Mouse (Mus musculus): ENCODE results near the gene Pnpla7. TPM values are rescaled to one million over a fixed set of nuclear protein-coding genes. Genes with fewer than 3 reads are reported as not detected.

The Pnpla7 gene
- polyA plus RNA-seq, 1 experiment, result 17.2 TPM

DNA sequence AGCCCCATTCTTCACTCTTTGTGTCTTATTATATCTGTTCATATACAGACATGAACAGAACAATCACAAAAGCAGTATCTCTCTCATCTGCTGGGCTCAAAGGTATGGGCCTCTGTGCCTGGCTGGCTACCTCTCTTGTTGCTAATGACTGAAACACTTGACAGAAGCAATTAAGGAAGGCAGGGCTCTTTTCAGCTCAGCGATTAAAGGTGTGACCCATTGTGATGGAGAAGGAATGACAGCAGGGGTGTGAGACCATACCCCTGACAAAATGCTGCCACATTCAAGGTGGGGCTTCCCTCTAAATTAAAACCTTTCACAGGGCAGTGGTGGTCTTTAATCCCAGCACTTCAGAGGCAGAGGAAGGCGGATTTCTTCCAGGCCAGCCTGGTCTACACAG lies 11.9 kb downstream of the Pnpla7 start:
- DNase-seq (ENCODE audit: low spot score), result no peak

DNA sequence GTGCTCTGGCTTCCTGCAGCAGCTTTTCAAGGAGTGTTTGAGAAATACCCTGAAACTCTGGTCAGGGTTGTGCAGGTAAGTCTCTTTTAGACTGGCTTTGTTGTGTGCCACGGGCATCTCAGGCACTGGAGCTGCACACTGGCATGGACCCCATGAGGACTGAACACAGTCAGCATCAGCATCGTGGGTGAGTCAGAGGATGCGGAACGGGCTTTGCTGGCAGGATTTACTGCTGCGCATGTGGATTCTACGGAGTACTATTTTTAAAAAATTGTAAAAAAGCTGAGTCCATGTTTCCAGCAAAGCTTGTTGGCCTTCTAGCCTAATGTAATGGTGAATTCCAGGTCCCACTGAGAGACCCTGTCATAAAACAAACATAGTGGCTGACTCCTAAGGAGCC lies 19.5 kb downstream of the Pnpla7 start:
- DNase-seq (ENCODE audit: low spot score), result no peak

DNA sequence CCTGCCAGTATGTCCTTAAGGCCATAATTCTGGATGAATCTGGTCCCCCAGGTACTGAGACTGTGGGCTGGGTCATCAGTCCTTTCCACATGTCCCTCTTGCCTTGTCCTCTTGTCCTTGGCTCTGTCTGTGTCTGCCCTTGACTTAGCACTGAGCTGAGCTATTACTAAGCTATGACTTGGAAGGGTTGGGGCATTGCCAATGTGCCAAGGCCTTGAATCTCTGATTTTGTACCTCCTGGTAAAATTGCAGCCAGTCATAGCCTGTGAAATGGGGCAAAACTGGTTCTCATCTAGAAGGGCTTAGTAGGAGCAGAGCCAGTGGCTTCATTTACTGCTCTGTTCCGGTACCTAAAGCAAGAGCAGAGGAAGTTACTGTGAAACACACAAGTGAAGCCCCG lies 20.6 kb downstream of the Pnpla7 start:
- no peak for DNase-seq (ENCODE audit: low spot score)

DNA sequence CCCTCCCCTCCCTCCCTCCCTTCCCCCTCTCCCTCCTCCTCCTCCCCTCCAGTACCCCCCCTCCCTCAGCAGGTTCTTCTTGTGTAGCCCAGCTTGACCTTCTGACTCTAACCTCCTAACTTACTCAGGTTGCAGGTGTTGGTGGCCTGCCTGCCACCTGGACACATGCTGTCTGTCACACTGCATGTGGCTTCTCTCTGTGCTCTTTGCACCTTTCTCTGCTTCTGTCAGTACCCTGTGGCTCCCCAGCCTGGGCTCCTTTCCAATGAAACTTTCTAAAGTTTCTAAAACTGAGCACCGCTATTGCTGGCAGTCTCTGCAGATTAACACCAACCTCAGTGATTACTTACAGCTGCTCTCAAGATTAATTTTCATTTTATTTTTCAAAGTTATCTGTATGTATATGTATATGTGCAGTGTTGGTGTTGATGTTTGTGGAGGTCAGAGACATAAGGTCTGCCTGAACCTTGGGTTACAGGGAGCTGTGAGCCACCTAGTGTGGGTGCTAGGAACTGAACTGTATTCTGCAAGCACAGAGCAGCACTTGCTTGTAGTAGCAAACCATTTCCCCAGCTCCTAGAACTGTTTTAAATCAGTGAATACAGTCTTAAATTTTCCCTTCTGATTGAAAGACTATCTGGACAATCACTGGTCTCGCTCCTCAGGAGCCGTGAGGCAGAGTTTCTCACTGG lies 24.9 kb downstream of the Pnpla7 start:
- DNase-seq (ENCODE audit: low spot score), result no peak

DNA sequence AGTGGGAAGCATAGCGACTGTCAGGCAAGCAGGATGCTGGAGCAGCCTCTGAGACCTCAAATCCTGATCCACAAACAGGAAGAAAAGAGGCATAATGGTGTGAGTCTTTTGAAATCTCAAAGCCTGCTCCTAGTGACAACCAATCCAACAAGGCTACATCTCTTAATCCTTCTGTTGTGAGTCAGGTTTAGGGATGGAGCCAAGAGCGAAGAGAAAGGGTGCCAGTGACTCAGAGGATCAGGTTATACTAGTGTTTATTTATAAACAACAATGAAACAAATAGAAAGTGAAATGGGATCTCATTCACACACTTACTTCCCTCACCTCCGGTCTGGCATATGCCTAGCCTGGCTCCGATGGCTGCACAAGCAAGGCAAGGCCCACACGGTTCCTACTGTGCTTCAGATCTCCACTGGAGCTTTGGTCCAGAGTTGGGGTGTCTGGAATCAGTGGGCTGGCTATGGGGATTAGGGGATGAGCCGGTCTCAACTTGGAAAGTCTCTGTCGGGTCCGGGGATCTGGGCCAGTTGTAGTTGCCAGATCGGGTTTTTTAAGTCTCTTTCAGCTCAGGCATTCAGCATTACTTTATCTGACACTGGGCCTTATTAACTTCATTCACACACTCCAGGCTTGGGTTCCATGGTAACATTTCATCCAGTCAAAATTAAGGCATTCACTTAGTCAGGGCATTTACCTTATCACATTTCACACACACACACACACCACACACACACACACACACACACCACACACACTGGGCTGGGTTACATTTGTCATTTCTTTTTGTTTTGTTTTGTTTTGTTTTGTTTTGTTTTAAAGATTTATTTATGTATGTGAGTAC lies 28.3 kb downstream of the Pnpla7 start:
- DNase-seq (ENCODE audit: low spot score), result no peak

DNA sequence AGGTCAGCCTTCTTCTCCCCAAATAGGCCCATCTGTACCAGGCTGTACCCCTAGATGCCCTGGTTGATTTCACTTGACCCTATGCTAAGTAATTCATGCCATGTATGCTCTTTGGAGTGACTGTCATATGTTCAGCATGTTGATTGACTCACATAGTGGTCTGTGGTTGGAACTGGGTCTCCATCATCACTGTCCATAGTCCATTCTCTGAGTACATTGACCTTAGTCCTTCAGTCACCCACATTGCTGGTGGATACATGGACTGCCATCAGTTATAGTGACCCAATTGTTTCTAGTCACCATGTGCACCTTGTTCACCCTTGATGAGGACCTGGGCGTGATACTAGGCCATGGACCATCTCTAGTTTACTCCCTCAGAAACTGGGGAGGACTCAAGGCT lies 30.9 kb downstream of the Pnpla7 start:
- DNase-seq (ENCODE audit: low spot score), result no peak

DNA sequence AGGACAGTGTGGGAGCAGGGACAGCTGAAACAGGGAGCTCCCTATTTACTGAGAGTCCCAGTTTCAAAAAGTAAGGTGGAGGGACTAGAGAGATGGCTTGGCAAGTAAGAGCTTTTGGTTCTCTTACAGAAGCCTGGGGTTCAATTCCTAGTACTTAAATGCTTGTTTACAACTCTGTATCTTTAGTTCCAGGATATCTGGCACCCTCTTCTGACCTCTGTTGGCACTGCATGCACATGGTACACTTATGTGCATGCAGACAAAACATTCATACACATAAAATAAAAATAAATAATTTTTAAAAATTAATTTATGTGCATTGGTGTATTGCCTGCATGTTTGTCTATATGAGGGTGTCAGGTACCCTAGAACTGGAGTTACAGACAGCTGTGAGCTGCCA lies 32.4 kb downstream of the Pnpla7 start:
- no peak for DNase-seq (ENCODE audit: low spot score)

DNA sequence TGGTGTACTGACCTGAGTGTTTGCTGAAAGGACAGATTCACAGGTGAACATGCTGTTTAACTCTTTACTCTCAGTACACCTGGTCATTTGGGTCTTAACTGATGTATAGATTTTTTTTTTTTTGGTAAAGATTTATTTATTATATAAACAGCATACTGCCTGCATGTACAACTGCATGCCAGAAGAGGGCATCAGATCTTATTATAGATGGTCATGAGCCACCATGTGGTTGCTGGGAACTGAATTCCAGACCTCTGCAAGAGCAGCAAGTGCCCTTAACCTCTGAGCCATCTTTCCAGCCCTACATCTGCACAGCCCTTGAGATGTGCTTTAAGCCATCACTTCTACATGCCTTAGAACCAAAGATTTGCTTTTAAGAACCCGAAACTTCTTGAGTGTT lies 46.8 kb downstream of the Pnpla7 start:
- DNase-seq (ENCODE audit: low spot score), result no peak

DNA sequence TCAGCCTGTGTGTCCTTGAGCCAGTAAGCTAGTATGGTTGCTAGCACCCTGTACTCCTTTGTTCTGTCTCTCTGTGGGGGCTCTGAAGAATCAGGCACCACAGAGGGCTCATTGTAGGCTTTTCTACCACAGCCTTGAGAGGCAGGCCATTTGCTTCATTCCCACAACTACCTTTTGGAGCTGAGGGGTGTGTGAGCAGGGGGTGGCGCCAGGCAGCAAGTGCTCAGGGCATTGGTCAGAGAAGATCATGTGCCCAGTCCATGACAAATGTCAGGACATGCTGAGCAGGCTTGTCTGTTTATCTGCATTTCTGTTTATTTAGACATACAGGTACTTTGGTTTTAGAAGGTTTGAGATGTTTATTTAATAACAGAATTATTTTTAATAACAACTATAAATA lies 49.3 kb downstream of the Pnpla7 start:
- no peak for DNase-seq (ENCODE audit: low spot score)

DNA sequence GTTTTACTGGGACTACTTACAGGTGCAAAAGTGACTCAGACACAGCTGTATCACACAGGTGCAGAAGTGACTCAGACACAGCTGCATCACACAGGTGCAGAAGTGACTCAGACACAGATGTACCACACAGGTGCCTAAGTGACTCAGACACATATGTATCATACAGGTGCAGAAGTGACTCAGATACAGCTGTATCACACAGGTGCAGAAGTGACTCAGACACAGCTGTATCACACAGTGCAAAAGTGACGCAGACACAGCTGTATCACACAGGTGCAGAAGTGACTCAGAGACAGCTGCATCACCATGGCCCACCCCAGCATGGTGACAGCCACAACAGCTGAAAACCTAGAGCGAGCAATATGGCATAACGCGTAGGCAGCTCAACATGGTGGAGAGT lies 59.2 kb downstream of the Pnpla7 start:
- no peak for DNase-seq (ENCODE audit: low spot score)

DNA sequence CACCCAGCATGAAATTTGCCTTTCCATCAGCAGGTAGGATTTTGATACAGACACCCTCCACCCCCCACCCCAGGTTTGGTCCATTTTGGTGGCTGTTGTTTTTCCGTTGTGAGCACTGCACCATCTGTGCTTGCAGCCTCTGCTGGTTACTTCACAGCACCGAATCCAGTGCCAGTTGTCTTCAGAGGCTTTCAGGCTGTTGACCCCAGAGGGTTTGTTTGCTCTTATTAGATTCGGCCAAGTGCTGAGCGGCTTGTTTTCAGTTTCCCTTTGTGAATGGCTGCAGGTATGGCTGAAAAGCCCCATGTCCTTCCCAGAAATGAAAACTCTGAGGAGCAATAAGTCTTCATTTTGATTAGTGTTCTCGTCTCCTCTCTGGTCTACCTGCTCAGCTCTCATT lies 64.3 kb downstream of the Pnpla7 start:
- DNase-seq (ENCODE audit: low spot score), result no peak

DNA sequence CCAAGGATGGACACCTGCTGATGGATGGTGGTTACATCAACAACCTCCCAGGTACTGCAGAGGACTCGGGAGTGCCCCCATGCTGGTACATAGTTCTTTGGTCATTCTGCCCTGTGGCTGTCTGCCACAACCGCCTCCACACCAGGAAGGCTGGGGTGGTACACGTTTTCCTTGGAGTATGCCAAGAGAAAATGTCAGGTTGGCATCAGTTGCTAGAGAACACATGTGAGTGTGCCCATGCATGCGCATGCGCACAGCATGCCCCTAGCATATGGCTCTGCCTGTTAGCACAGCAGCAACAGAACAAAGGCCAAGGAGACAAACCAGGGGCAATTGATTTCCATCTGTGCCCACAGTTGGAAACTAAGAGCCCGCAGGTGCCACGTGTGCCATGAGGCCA lies 75.1 kb downstream of the Pnpla7 start:
- no peak for DNase-seq (ENCODE audit: low spot score)

DNA sequence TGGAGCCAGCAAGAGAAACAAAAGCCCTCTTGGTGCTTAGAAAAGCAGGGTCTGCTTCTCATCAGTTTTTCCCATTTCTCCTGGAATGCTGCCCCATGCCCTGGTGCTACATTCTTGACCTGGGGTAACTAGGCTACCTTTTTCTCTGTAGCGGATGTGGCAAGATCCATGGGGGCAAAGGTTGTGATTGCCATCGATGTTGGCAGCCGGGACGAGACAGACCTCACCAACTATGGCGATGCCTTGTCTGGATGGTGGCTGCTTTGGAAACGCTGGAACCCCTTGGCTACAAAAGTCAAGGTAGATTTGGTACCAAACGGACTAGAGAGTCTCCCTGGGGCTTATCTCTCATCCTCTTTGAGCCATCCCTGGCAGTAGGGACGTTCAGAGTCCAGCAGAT lies 75.6 kb downstream of the Pnpla7 start:
- no peak for DNase-seq (ENCODE audit: low spot score)

DNA sequence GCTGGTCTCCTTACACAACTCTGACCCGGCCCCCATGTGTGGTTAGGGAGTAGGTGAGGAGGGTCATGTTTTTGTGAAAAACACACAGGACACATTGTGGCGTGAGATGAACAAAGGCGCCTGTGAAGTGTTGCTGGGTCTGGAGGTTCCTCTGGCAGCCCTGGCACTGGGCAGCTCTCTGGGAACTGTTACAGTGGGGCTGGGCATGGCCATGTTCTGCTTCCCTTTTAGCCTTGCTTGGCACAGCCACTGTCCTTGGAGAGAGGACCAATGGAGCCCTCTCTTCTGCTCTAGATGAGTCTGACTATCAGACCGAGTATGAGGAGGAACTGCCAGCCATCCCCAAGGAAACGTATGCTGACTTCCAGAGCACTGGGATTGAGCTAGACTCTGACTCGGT lies 77.3 kb downstream of the Pnpla7 start:
- no peak for DNase-seq (ENCODE audit: low spot score)

DNA sequence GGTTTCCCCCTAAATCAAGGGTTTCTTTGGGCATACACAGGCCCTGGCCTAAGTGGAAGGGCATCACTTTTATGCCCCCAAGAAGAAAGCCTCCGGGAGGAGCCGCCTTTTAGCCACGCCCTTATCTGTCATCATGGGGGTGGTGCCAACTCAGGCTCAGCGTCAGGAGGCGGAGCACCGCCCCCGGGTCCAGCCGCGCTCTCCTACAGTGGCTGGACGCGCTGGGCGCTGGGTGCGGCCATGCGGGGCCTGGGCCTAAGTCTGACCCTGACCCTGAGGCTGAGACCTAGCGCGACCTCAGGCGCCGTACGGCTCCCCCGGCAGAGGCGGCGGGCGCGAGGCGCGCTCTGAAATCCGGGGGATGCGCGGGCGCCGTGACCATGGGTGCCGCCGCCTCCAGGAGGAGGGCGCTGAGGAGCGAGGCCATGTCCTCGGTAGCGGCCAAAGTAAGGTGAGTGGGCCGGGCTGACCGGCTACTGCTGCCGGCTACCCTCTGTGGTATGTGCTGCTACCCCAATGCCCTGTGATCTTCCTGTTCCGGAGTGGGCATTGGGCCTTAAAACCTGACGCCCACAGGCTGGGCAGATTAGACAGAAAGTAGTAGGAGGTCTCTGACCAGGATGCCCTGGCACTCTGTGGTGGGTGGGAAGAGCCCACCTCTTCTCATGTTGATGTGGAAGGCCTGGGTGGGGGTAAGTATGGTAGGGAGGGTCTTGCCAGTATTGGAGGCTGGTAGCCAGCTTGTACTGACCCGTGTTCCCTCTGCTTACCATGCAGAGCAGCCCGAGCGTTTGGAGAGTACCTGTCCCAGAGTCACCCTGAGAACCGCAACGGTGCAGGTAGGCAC lies 78.6 kb downstream of the Pnpla7 start, which contains the start of gene Nsmf:
TSS of gene Nsmf (plus strand) at position 135 of the 847 bp plus-strand sequence.
- DNase-seq (ENCODE audit: low spot score), result peak; percentile 69

DNA sequence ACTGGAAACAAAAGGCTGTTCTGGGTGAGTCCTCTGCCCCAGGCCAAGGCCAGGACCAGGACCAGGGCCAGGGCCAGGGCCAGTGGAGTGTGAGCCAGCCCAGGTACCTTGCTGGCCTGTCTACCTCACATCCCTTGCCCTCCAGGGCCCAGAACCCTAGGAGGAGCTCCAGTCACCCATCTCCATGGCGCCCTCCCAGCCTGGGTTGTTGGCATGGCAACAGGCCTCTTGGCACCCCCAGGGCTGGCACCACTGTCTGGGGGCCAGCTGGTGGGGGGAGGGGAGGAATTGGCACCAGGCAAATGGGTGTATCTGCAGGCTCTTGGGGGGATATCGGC lies 79.2 kb downstream of the Pnpla7 start:
- DNase-seq (ENCODE audit: low spot score), result no peak

DNA sequence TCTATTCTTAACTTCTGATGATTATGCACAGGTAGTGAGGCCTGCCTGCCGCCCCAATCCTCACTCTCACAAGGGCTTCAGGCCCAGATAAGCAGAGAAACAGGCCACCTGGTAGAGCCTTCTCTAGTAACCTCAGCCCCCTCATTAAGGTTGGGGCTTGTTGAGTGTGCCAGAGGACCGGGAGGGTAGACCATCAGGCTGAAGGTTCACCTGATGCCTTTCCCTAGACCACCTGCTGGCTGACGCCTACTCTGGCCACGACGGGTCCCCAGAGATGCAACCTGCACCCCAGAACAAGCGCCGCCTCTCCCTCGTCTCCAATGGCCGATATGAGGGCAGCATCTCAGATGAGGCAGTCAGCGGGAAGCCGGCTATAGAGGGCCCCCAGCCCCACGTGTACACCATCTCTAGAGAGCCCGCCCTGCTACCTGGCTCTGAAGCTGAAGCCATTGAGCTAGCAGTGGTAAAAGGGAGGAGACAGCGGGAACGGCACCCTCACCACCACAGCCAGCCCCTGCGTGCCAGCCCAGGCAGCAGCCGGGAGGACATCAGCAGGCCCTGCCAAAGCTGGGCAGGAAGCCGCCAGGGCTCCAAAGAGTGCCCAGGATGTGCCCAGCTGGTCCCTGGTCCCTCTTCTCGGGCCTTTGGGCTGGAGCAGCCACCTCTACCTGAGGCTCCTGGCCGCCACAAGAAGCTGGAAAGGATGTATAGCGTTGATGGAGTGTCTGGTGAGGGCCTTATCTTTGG lies 79.7 kb downstream of the Pnpla7 start:
- no peak for DNase-seq (ENCODE audit: low spot score)

DNA sequence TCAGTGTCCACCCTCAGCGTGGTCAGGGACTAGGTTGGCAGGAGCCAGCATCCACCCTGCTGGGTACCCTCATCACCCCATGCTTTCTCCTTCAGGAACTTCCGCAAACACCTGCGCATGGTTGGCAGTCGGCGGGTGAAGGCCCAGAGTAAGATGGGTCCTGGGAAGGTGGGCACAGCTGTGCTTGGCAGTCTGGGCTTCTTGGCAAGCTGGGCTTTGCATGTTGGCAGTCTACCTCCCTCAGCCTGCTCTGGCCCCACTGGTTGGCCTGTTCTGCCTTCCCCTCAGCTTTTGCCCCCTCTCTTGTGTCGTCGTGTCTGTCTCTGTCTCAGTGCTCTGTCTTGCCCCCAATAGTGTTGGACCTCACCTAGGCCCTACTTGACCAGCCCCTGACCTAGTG lies 83.1 kb downstream of the Pnpla7 start:
- no peak for DNase-seq (ENCODE audit: low spot score)

DNA sequence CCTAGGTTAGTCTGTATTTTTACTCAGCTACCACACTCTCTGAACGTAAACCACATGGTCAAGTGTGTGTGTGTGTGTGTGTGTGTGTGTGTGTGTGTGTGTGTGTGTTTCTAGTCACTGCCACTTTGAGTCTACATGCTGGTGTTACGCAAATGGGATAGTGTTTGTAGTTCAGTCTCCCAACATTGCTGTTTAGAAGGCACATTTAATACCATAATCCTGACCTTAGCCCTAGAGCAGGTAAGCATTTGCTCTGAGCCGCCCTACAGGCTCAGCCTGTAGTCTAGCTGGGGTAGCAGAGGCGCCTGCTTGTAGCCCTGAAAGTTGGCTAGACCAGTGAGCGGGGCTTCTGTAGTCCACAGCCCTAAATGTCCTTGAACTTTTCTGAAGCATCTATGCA lies 87.7 kb downstream of the Pnpla7 start:
- no peak for DNase-seq (ENCODE audit: low spot score)

DNA sequence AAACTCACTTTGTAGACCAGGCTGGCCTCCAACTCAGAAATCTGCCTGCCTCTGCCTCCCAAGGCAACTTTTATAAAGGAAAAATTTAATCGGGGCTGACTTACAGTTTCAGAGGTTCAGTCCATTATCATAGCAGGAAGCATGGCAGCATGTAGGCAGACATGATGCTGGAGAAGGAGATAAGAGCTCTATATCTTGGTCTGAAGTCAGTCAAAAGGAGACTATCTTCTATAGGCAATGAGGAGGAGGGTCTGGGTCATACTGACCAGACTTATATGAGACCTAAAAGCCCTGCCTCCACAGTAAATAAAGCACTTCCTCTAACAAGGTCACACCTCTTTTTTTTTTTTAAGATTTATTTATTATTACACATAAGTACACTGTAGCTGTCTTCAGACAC lies 88.5 kb downstream of the Pnpla7 start:
- DNase-seq (ENCODE audit: low spot score), result no peak

DNA sequence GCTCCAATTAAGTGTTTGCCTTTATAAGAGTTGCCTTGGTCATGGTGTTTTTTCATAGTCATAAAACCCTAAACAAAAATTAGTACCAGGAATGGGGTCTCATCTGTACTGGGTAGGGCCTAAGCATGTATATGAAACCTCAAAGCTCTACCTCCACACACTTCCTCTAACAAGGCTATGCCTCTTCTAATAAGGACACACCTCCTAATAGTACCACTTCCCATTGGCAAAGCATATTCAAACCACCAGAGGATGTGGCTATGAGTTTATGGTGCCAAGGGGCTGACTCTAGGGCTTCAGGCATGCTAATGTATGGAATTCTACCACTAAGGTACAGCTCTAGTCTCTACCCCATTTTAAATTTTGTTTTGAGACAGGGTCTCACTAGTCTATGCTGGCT lies 89.7 kb downstream of the Pnpla7 start:
- DNase-seq (ENCODE audit: low spot score), result no peak

DNA sequence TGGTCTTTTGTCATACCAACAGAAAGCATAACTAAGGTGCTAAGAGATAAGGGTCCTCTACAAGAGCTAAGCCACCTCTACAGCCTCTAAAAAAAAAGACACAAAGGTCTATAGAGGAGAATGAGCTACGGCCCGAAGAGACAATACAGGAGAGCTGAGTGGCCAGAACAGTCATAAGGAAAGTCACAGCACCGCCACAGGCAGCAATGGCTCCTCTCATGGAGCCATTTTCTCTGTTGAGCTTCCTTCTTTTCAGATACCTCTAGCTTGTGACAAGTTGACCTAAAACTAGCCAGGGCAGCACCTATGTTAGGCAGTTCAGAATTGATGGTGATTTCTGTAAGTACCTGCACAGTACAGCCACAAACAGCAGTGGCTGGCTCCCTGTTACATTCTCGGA lies 90.7 kb downstream of the Pnpla7 start:
- DNase-seq (ENCODE audit: low spot score), result no peak

Measured in urinary bladder, adult 2 months (tissue).